Mouse (Mus musculus) limb, embryonic 14.5 days (tissue): ENCODE measurements around the gene Gclm. TPM values are rescaled to one million over a fixed set of nuclear protein-coding genes. Genes with fewer than 3 reads are reported as not detected.

Experiments used
- ATAC-seq: fragments of 200-750 bp; cut with Nextera tagmentation; 2 replicates; pipeline ENCODE4 v1.8.0; 2017; ENCODE audit warnings: low read depth, moderate number of reproducible peaks, moderate TSS enrichment; ENCODE audit not compliant: low FRiP score
- DNase-seq: peaks from one replicate; pipeline ENCODE4 v3.0.0-alpha.2; 2015; ENCODE audit warnings: low spot score
- H3K27ac ChIP-seq: fragments of 300-500 bp; sonication (generic); replicated peaks from 2 replicates; pipeline ENCODE4 v1.5.1; 2014; ENCODE audit warnings: low read depth, mild to moderate bottlenecking, low read length, moderate library complexity, mixed read lengths
- H3K27me3 ChIP-seq: fragments of 300-500 bp; sonication (generic); 2 replicates; pipeline ENCODE4 v1.6.1; 2014; ENCODE audit warnings: low read length, mixed read lengths; ENCODE audit not compliant: control insufficient read depth, insufficient read depth
- H3K36me3 ChIP-seq: fragments of 300-500 bp; sonication (generic); 2 replicates; pipeline ENCODE4 v1.6.1; 2014; ENCODE audit warnings: mild to moderate bottlenecking, low read length, moderate library complexity, mixed read lengths; ENCODE audit not compliant: control insufficient read depth, insufficient read depth
- H3K4me1 ChIP-seq: fragments of 300-500 bp; sonication (generic); 2 replicates; pipeline ENCODE4 v1.6.1; 2014; ENCODE audit warnings: antibody characterized with exemption, low read length, mixed read lengths; ENCODE audit not compliant: control insufficient read depth, insufficient read depth
- H3K4me2 ChIP-seq: fragments of 300-500 bp; sonication (generic); replicated peaks from 2 replicates; pipeline ENCODE4 v1.6.1; 2014; ENCODE audit warnings: low read depth, mild to moderate bottlenecking, low read length, moderate library complexity; ENCODE audit not compliant: severe bottlenecking
- H3K4me3 ChIP-seq: fragments of 300-500 bp; sonication (generic); replicated peaks from 2 replicates; pipeline ENCODE4 v1.5.1; 2014; ENCODE audit warnings: low read length
- H3K9ac ChIP-seq: fragments of 300-500 bp; sonication (generic); 2 replicates; pipeline ENCODE4 v1.6.1; 2014; ENCODE audit warnings: mild to moderate bottlenecking, low read depth, low read length, moderate library complexity; ENCODE audit not compliant: severe bottlenecking
- H3K9me3 ChIP-seq: fragments of 300-500 bp; sonication (generic); 2 replicates; pipeline ENCODE4 v1.6.1; 2016; ENCODE audit warnings: low read length; ENCODE audit not compliant: control insufficient read depth
- POLR2A ChIP-seq: fragments of 200-500 bp; IDR thresholded peaks from 2 replicates; pipeline ENCODE4 v1.8.0; 2012; ENCODE audit warnings: inconsistent platforms, mild to moderate bottlenecking, moderate library complexity, borderline replicate concordance; ENCODE audit not compliant: insufficient read depth, insufficient read length; ENCODE audit errors: extremely low read depth
- WGBS: fragments of 180-500 bp; shearing (Covaris S2); extraction: QIAGEN DNeasy Blood & Tissue Kit; methylation state at CpG from one replicate; pipeline ENCODE4 v1.1.7; 2014; 5-methylcytosine and 5-hydroxymethylcytosine counted together
- polyA plus RNA-seq, 2 experiments: library from polyadenylated mRNA; depleted of rRNA in 1 of 2; stranded (reverse) in 1 of 2; unstranded in 1 of 2; fragments of >200 nt; fragmentation: Nextera tagmentation in 1 of 2; extraction: Ambion mirVana in 1 of 2; gene quantifications; 2 replicates each; pipeline versions ENCODE4 v1.2.1 to v1.2.3; 2012 to 2014

Gene Gclm
- polyA plus RNA-seq, 2 experiments = 30.4 to 58.4 TPM

GRCm38 (mm10) chr3:122206279-122207070 is 38.9 kb upstream of the Gclm start:
- no peaks in the 10 kb centered on the region for H3K4me1 ChIP-seq
- no peak overlapping the region for H3K4me3 ChIP-seq
- H3K27me3 ChIP-seq = no peaks in the 10 kb centered on the region
- DNase-seq (no peak), ATAC-seq (no peak)
- no peaks in the 10 kb centered on the region for H3K9me3 ChIP-seq
- no peak for TF ChIP-seq POLR2A
- no peak overlapping the region for H3K4me2 ChIP-seq
- WGBS = 77% methylated on average over 8 of the region's 8 CpGs
- H3K36me3 ChIP-seq = no peaks in the 10 kb centered on the region
- H3K9ac ChIP-seq = no peak overlapping the region
- no peak overlapping the region for H3K27ac ChIP-seq

GRCm38 (mm10) chr3:122207766-122208165 is 37.6 kb upstream of the Gclm start:
- ATAC-seq = no peak
- Histone ChIP-seq H3K27ac (no peak overlapping the region), H3K27me3 (no peaks in the 10 kb centered on the region), H3K4me3 (no peak overlapping the region), H3K9me3 (no peaks in the 10 kb centered on the region), H3K4me2 (no peak overlapping the region), H3K9ac (no peak overlapping the region), H3K4me1 (no peaks in the 10 kb centered on the region), H3K36me3 (no peaks in the 10 kb centered on the region)
- 87% methylated on average over 6 of the region's 6 CpGs for WGBS
- no peak for DNase-seq
- no peak for TF ChIP-seq POLR2A

- no peaks in the 10 kb centered on the region for H3K9me3 ChIP-seq
- H3K36me3 ChIP-seq = no peaks in the 10 kb centered on the region
- no peak for TF ChIP-seq POLR2A
- H3K4me3 ChIP-seq = no peak overlapping the region
- H3K4me1 ChIP-seq = no peaks in the 10 kb centered on the region
- 79% methylated on average over 15 of the region's 15 CpGs for WGBS
- H3K4me2 ChIP-seq = no peak overlapping the region
- no peak overlapping the region for H3K27ac ChIP-seq
- no peak overlapping the region for H3K9ac ChIP-seq
- DNase-seq = no peak
- ATAC-seq = no peak
- no peaks in the 10 kb centered on the region for H3K27me3 ChIP-seq
These were observed 36.8 kb upstream of the Gclm start for GRCm38 (mm10) chr3:122208296-122209225.

- Histone ChIP-seq H3K4me1 (no peaks in the 10 kb centered on the region), H3K4me3 (no peak overlapping the region), H3K9ac (no peak overlapping the region), H3K36me3 (no peaks in the 10 kb centered on the region), H3K27ac (no peak overlapping the region), H3K4me2 (no peak overlapping the region), H3K27me3 (no peaks in the 10 kb centered on the region), H3K9me3 (no peaks in the 10 kb centered on the region)
- ATAC-seq = no peak
- DNase-seq = no peak
- no peak for TF ChIP-seq POLR2A
- WGBS = 86% methylated on average over 11 of the region's 11 CpGs
These were observed 35.8 kb upstream of the Gclm start for GRCm38 (mm10) chr3:122209511-122209910.

GRCm38 (mm10) chr3:122210434-122210833 is 34.9 kb upstream of the Gclm start:
- no peak overlapping the region for H3K4me2 ChIP-seq
- H3K36me3 ChIP-seq = no peaks in the 10 kb centered on the region
- no peak overlapping the region for H3K27ac ChIP-seq
- DNase-seq = no peak
- no peaks in the 10 kb centered on the region for H3K4me1 ChIP-seq
- no peak overlapping the region for H3K4me3 ChIP-seq
- no peak for ATAC-seq
- TF ChIP-seq POLR2A = no peak
- WGBS = 69% methylated on average over 5 of the region's 5 CpGs
- no peak overlapping the region for H3K9ac ChIP-seq
- no peaks in the 10 kb centered on the region for H3K27me3 ChIP-seq
- H3K9me3 ChIP-seq = no peaks in the 10 kb centered on the region
